Mouse (Mus musculus) MEL (cell line): Measurements from ENCODE around the gene Copz1.
A peak's percentile ranks its signal among the peaks of the same experiment; 100 is the strongest.

ENCODE experiments used
- CTCF ChIP-seq, 3 experiments: IDR thresholded peaks in 2 of 3; conservative IDR thresholded peaks in 1 of 3; 2 replicates each; pipeline ENCODE4 v1.5.1; 2011 to 2012; ENCODE audit warnings: low read length in 3 of 3, low read depth in 2 of 3, mild to moderate bottlenecking in 2 of 3, improper control_type of control experiment in 1 of 3, inconsistent platforms in 1 of 3, mixed read lengths in 1 of 3, moderate library complexity in 1 of 3; ENCODE audit not compliant: control insufficient read depth in 1 of 3, insufficient read depth in 1 of 3, poor library complexity in 1 of 3, severe bottlenecking in 1 of 3
- E2F4 ChIP-seq: IDR thresholded peaks from 2 replicates; pipeline ENCODE4 v1.6.1; 2011; ENCODE audit warnings: low read depth, low read length, improper control_type of control experiment, borderline replicate concordance
- EP300 ChIP-seq, 2 experiments: IDR thresholded peaks; 2 replicates each; pipeline ENCODE4 v1.6.1; 2011; ENCODE audit warnings: improper control_type of control experiment in 2 of 2, low read length in 2 of 2, low read depth in 1 of 2, mild to moderate bottlenecking in 1 of 2
- MAX ChIP-seq: IDR thresholded peaks from 2 replicates; pipeline ENCODE4 v1.6.1; 2011; ENCODE audit warnings: low read length, improper control_type of control experiment
- MYB ChIP-seq: IDR thresholded peaks from 2 replicates; pipeline ENCODE4 v1.6.1; 2011; ENCODE audit warnings: mild to moderate bottlenecking, low read depth, low read length, improper control_type of control experiment
- MYC ChIP-seq: IDR thresholded peaks from 2 replicates; pipeline ENCODE4 v1.6.1; 2011; ENCODE audit warnings: low read depth, mild to moderate bottlenecking, low read length, improper control_type of control experiment, moderate library complexity
- POLR2A ChIP-seq, 2 experiments: IDR thresholded peaks; 2 replicates each; pipeline ENCODE4 v1.6.1; 2011 to 2012; ENCODE audit warnings: low read length in 2 of 2, mild to moderate bottlenecking in 2 of 2, control low read depth in 1 of 2, improper control_type of control experiment in 1 of 2, low read depth in 1 of 2, moderate library complexity in 1 of 2; ENCODE audit not compliant: control insufficient read depth in 1 of 2, insufficient read depth in 1 of 2, poor library complexity in 1 of 2
- POLR2AphosphoS2 ChIP-seq: IDR thresholded peaks from 2 replicates; pipeline ENCODE4 v1.6.1; 2011; ENCODE audit warnings: low read length, improper control_type of control experiment
- POLR2AphosphoS5 ChIP-seq: IDR thresholded peaks from 2 replicates; pipeline ENCODE4 v1.6.1; 2012; ENCODE audit warnings: low read depth, borderline replicate concordance, mild to moderate bottlenecking, inconsistent platforms, low read length, moderate library complexity, mixed read lengths
- RAD21 ChIP-seq: IDR thresholded peaks from 2 replicates; pipeline ENCODE4 v1.6.1; 2011; ENCODE audit warnings: mild to moderate bottlenecking, low read depth, low read length, improper control_type of control experiment
- USF1 ChIP-seq: IDR thresholded peaks from 2 replicates; pipeline ENCODE4 v1.6.1; 2014; ENCODE audit warnings: low read depth, mild to moderate bottlenecking, inconsistent platforms, low read length, improper control_type of control experiment, moderate library complexity
- ZC3H11A ChIP-seq: IDR thresholded peaks from 2 replicates; pipeline ENCODE4 v1.6.1; 2012; ENCODE audit warnings: low read depth, mild to moderate bottlenecking, inconsistent platforms, low read length, improper control_type of control experiment
- ZKSCAN1 ChIP-seq: IDR thresholded peaks from 2 replicates; pipeline ENCODE4 v1.6.1; 2012; ENCODE audit warnings: low read depth, mild to moderate bottlenecking, inconsistent platforms, low read length, improper control_type of control experiment, moderate library complexity
- ZNF384 ChIP-seq: IDR thresholded peaks from 2 replicates; pipeline ENCODE4 v1.6.1; 2012; ENCODE audit warnings: low read depth, mild to moderate bottlenecking, inconsistent platforms, low read length, improper control_type of control experiment

- TF ChIP-seq CTCF (IDR thresholded peaks at IDR 0.05 in 2 of 3, conservative IDR thresholded peaks at IDR 0.05 in 1 of 3; ENCODE audit: control insufficient read depth in 1 of 3, insufficient read depth in 1 of 3, low read depth in 2 of 3, low read length in 3 of 3, poor library complexity in 1 of 3, severe bottlenecking in 1 of 3) (no peak), POLR2AphosphoS2 (peak; percentile 32; the same call in 1 of the 2 replicates), MAX (no peak), MYB (0 out of 2 replicates have a peak, but pooled peaks have one; percentile 20), USF1 (no peak), POLR2AphosphoS5 (no peak), E2F4 (no peak), RAD21 (no peak), POLR2A (IDR thresholded peaks at IDR 0.05; ENCODE audit: control insufficient read depth in 1 of 2, insufficient read depth in 1 of 2, low read depth in 1 of 2, low read length in 2 of 2, poor library complexity in 1 of 2) (no peak), EP300 (IDR thresholded peaks at IDR 0.05; ENCODE audit: low read depth in 1 of 2, low read length in 2 of 2) (peak; percentile 71 to 92), ZNF384 (no peak), ZC3H11A (no peak), MYC (no peak), ZKSCAN1 (no peak)
These were observed 66.8 kb downstream of the Copz1 start for GRCm38 (mm10) chr15:103339166-103339960.
